Mouse (Mus musculus): ENCODE measurements at regions not wholly inside any gene's neighbourhood (a gene's known extent, or its start where the extent isn't known, plus 50 kb on each side); places are given as distances from the start of the nearest gene placed in this dataset.

DNA sequence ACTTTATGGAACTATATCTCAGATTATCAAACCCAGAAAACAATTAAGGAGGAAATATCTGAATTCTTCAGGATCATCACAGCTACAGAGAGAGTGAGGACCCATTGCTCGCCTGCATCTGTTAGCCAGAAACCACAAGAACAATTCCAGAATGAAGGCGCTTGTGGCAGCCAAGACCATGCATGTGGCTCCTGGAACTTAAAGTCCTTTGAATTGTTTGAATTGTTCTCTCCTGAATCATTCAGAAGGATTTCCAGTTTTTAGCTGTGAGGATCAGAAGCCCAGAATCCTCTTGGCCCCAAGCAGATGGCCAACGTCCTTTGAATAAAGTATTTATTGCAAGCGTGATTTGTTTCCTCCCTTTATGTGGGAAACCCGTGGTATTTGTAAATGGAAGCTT lies 195.9 kb downstream of the Dio2 start:
- Histone ChIP-seq H3K27me3 (no peaks in the 10 kb centered on the region), H3K36me3 (no peaks in the 10 kb centered on the region), H3K4me1 (no peaks in the 10 kb centered on the region), H3K9me3 (no peaks in the 10 kb centered on the region), H3K4me2 (replicated peaks) (no peak overlapping the region), H3K4me3 (no peak overlapping the region), H3K27ac (no peak overlapping the region), H3K9ac (no peak overlapping the region)
- WGBS: 74% methylated on average over 5 of the region's 5 CpGs
- ATAC-seq (ENCODE audit: low FRiP score, low read depth): no peak
